Mouse (Mus musculus) embryonic facial prominence, embryonic 10.5 days (tissue): ENCODE data around the gene Ifitm2. TPM values are rescaled to one million over a fixed set of nuclear protein-coding genes. Genes with fewer than 3 reads are reported as not detected.
A peak's percentile ranks its signal among the peaks of the same experiment; 100 is the strongest.

Experiments used
- DNase-seq: peaks from one replicate; pipeline ENCODE4 v3.0.0-alpha.2; 2017; ENCODE audit warnings: low spot score
- H3K27ac ChIP-seq: fragments of 300-500 bp; sonication (generic); replicated peaks from 2 replicates; pipeline ENCODE4 v1.5.1; 2016; ENCODE audit warnings: mild to moderate bottlenecking
- H3K27me3 ChIP-seq: fragments of 300-500 bp; sonication (generic); replicated peaks from 2 replicates; pipeline ENCODE4 v1.6.1; 2016; ENCODE audit warnings: low read depth, mild to moderate bottlenecking; ENCODE audit not compliant: poor library complexity, severe bottlenecking
- H3K36me3 ChIP-seq: fragments of 300-500 bp; sonication (generic); replicated peaks from 2 replicates; pipeline ENCODE4 v1.6.1; 2016; ENCODE audit warnings: mild to moderate bottlenecking, moderate library complexity
- H3K4me1 ChIP-seq: fragments of 300-500 bp; sonication (generic); 2 replicates; pipeline ENCODE4 v1.6.1; 2016
- H3K4me3 ChIP-seq: fragments of 300-500 bp; sonication (generic); 2 replicates; pipeline ENCODE4 v1.5.1; 2016; ENCODE audit warnings: mild to moderate bottlenecking, moderate library complexity
- H3K9me3 ChIP-seq: fragments of 300-500 bp; sonication (generic); 2 replicates; pipeline ENCODE4 v1.6.1; 2016; ENCODE audit warnings: mild to moderate bottlenecking
- WGBS: fragments of 180-500 bp; shearing (Covaris S2); methylation state at CpG from one replicate; pipeline ENCODE4 v1.1.7; 2016; 5-methylcytosine and 5-hydroxymethylcytosine counted together
- polyA plus RNA-seq: library from polyadenylated mRNA; unstranded; fragments of >200 nt; fragmentation: Nextera tagmentation; extraction: Ambion mirVana; gene quantifications from 2 replicates; pipeline ENCODE4 v1.2.1, GENCODE M21; 2016

Ifitm2 gene
- polyA plus RNA-seq, 1 experiment from 2014 or later = 668 TPM

GRCm38 (mm10) chr7:140927181-140927580 is 28.6 kb downstream of the Ifitm2 start:
- H3K4me1 ChIP-seq = peaks cover 13% of the 10 kb centered on the region
- H3K9me3 ChIP-seq = no peaks in the 10 kb centered on the region
- H3K4me3 ChIP-seq = no peak overlapping the region
- no peak for DNase-seq
- no peak overlapping the region for H3K27ac ChIP-seq
- WGBS = 84% methylated on average over 6 of the region's 6 CpGs
- H3K36me3 ChIP-seq = no peaks in the 10 kb centered on the region
- peaks cover 45% of the 10 kb centered on the region for H3K27me3 ChIP-seq

- Histone ChIP-seq H3K27ac (no peak overlapping the region), H3K36me3 (no peaks in the 10 kb centered on the region), H3K4me3 (peak overlapping the region; percentile 55), H3K27me3 (peaks cover 84% of the 10 kb centered on the region), H3K4me1 (peaks cover 22% of the 10 kb centered on the region), H3K9me3 (no peaks in the 10 kb centered on the region)
- 23% methylated on average over 30 of the region's 30 CpGs for WGBS
- DNase-seq = no peak
These were observed 32.6 kb downstream of the Ifitm2 start for GRCm38 (mm10) chr7:140923070-140923775.

DNA sequence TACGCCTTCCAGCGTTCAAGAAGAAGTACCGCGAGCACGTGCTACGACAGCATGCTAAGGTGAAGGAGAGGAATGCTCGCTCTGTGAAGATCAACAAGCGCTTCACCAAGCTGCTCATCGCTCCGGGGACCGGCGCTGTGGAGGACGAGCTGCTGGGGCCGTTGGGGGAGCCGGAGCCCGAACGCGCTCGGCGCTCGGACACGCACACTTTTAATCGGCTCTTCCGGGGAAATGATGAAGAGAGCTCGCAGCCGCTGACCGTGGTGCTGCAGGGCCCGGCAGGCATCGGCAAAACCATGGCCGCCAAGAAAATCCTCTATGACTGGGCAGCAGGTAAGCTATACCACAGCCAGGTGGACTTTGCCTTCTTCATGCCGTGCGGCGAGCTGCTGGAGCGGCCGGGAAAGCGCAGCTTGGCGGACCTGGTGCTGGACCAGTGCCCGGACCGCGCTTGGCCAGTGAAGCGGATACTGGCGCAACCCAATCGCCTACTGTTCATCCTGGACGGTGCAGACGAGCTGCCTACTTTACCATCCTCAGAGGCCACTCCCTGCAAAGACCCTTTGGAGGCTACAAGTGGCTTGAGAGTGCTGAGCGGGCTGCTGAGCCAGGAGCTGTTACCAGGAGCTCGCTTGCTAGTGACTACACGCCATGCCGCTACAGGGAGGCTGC is 33.3 kb downstream of the Ifitm2 start:
- no peaks in the 10 kb centered on the region for H3K36me3 ChIP-seq
- WGBS = under 1% methylated on average over 49 of the region's 49 CpGs
- H3K4me3 ChIP-seq = peak overlapping the region; percentile 55
- peaks cover 90% of the 10 kb centered on the region for H3K27me3 ChIP-seq
- H3K27ac ChIP-seq = no peak overlapping the region
- H3K9me3 ChIP-seq = no peaks in the 10 kb centered on the region
- peak; percentile 65 for DNase-seq
- peaks cover 22% of the 10 kb centered on the region for H3K4me1 ChIP-seq

DNA sequence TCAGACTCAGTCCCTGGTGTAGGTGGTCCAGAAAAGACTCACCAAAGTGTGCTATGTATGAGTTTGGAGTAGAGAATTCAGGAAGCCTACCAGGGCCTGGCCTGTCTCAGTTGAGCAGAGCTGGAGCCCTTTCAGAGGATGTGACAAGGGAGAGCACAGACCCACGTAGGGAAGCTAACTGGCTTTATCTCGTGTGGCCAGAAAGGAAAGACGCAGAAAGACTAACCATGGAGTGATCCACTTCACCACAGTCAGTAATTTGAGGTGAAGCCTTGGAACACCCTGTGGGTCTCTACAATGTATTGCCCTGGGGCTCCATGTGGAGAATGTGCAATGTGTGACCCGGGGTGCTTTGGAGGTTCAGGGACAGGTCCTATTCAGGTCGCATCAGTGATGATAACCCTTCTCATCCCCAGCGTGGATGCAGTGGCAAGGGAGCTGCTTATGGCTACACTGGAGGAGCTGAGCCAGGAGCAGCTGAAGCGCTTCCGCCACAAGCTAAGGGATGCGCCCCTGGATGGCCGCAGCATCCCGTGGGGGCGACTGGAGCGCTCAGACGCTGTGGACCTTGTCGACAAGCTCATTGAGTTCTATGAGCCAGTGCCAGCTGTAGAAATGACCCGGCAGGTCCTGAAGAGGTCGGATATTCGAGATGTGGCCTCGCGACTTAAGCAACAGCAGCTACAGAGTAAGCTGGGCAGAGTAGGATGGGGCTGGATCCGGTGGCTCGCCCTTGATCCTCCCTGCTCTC is 34.4 kb downstream of the Ifitm2 start:
- WGBS = 29% methylated on average over 22 of the region's 22 CpGs

GRCm38 (mm10) chr7:140920418-140921029 is 35.3 kb downstream of the Ifitm2 start, which contains the start of gene Nlrp6:
TSS of gene Nlrp6 (plus strand) at chr7:140920902.
- WGBS = 76% methylated on average over 8 of the region's 8 CpGs
- Histone ChIP-seq H3K27ac (no peak within 1 kb of the TSS), H3K27me3 (peaks cover 83% of the 10 kb centered on the region), H3K9me3 (no peaks in the 10 kb centered on the region), H3K4me1 (peaks cover 22% of the 10 kb centered on the region), H3K36me3 (no peaks in the 10 kb centered on the region), H3K4me3 (peak within 1 kb of the TSS; percentile 55)
- DNase-seq = no peak

More for the DNA sequence above, 34.4 kb downstream of the Ifitm2 start:
- Histone ChIP-seq H3K4me3 (peak overlapping the region; percentile 55), H3K9me3 (no peaks in the 10 kb centered on the region), H3K27me3 (peaks cover 88% of the 10 kb centered on the region), H3K36me3 (no peaks in the 10 kb centered on the region), H3K27ac (no peak overlapping the region), H3K4me1 (peaks cover 22% of the 10 kb centered on the region)
- DNase-seq = no peak

DNA sequence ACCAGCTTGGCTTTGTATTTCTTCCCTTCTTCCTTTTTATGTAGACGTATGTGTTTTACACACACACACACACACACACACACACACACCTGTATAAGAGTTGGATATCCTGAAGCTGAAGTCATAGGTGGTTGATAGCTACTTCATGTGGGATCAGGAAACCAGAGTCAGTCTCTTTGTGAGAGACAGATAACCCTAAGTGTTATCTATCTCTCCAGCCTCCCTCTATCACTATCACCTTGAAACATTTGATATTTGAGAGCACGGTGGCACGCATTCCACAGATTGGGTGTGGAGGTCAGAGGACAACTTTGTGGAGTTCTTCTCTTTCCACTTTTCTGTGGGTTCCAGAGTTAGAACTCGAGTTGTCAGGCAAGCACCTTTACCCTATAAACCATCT is 35.9 kb downstream of the Ifitm2 start:
- WGBS = 71% methylated on average over 4 of the region's 4 CpGs
- H3K4me1 ChIP-seq = peaks cover 22% of the 10 kb centered on the region
- no peak overlapping the region for H3K4me3 ChIP-seq
- DNase-seq = no peak
- H3K9me3 ChIP-seq = no peaks in the 10 kb centered on the region
- H3K27ac ChIP-seq = no peak overlapping the region
- H3K36me3 ChIP-seq = no peaks in the 10 kb centered on the region
- H3K27me3 ChIP-seq = peaks cover 77% of the 10 kb centered on the region

- peaks cover 19% of the 10 kb centered on the region for H3K27me3 ChIP-seq
- DNase-seq = no peak
- WGBS = 82% methylated on average over 8 of the region's 8 CpGs
- H3K9me3 ChIP-seq = no peaks in the 10 kb centered on the region
- H3K36me3 ChIP-seq = no peaks in the 10 kb centered on the region
- H3K27ac ChIP-seq = no peak overlapping the region
- H3K4me3 ChIP-seq = no peak overlapping the region
- peaks cover 6% of the 10 kb centered on the region; the same call in 1 of the 2 replicates for H3K4me1 ChIP-seq
These were observed 41.6 kb downstream of the Ifitm2 start for GRCm38 (mm10) chr7:140914031-140914690.

DNA sequence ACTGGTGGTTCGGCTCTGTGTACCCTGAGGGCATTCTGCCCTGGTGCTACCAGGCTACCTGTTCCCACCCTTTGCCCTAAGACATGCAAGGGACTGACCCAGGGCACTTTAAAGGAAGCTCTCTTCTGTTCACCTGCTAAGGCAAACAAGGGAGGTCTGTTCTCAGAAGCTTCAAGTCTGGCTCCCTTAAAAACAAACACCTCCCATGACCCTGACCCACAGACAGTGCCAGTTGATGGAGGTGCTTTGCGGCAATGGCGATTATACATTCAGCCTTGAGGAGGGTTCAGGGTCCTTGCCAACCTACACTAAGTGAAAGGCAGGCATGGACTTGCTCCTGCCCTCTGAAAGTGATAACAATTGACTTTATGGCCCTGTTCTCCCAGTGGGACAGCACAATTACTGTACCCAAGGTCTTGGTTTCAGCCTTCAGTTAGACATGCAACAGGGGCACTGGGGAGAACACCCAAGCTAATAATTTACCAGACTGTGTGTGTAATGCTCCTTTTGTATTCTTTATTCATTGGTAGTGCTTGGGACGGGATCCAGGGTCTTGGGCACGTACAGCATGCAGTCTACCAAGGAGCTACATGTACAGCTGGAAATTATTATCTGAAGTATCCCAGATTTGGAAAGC is 42.8 kb downstream of the Ifitm2 start:
- no peaks in the 10 kb centered on the region for H3K36me3 ChIP-seq
- H3K4me1 ChIP-seq = peaks cover 17% of the 10 kb centered on the region
- WGBS = 66% methylated on average over 5 of the region's 5 CpGs
- no peak overlapping the region for H3K27ac ChIP-seq
- H3K4me3 ChIP-seq = no peak overlapping the region
- no peaks in the 10 kb centered on the region for H3K9me3 ChIP-seq
- DNase-seq = no peak
- H3K27me3 ChIP-seq = peaks cover 7% of the 10 kb centered on the region; the same call in 1 of the 2 replicates

DNA sequence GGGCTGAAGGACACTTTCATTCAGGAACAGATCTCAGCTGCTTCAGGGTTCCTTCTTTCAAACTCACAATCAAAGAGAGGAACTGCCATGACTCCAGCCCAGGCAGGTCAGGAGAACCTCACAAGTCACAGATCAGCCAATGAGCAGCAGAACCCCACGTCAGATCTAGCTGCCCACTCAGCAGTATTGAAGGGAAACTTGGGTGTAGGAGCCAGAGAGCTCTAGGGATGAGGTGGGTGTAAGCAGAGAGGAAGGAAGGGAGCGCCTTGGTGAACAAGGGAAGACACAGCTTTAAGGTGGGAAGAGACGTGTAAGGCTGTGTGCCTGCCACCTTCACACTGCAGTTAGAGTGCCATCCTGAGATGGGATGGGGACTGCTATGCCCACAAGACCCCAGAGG is 43.5 kb downstream of the Ifitm2 start:
- no peak overlapping the region for H3K27ac ChIP-seq
- H3K4me1 ChIP-seq = peaks cover 17% of the 10 kb centered on the region
- no peak for DNase-seq
- H3K36me3 ChIP-seq = no peaks in the 10 kb centered on the region
- WGBS = 64% methylated on average over 3 of the region's 3 CpGs
- H3K4me3 ChIP-seq = no peak overlapping the region
- no peaks in the 10 kb centered on the region for H3K9me3 ChIP-seq
- peaks cover 3% of the 10 kb centered on the region; the same call in 1 of the 2 replicates for H3K27me3 ChIP-seq

GRCm38 (mm10) chr7:140908634-140909107 is 47.1 kb downstream of the Ifitm2 start:
- peak; percentile 85 for DNase-seq
- no peaks in the 10 kb centered on the region for H3K9me3 ChIP-seq
- H3K36me3 ChIP-seq = no peaks in the 10 kb centered on the region
- peak overlapping the region; percentile 53 for H3K4me3 ChIP-seq
- 0 out of 2 replicates have a peak overlapping the region, but pooled peaks have one; percentile 25 for H3K27ac ChIP-seq
- peaks cover 17% of the 10 kb centered on the region for H3K4me1 ChIP-seq
- 2% methylated on average over 19 of the region's 19 CpGs for WGBS
- H3K27me3 ChIP-seq = no peaks in the 10 kb centered on the region; the same call in 1 of the 2 replicates

DNA sequence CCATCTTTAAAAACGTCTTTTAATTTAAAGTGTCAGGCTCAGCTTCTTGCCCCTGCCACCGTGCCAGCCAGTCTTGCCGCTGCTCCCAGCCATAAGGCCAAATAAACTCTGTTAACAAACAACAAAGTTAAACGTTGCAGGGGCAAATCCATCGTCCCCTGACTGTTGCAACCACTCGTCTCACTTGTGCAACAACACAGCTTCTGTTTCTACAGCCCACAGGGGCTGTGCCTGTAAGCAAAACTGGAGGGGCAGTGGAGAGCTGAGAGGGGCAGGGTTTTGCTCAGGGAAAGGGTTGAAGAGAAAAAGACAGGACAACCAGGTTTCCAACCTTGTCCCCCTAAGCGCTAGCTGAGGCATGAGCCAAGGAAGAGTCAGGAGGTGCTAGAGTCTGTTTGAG is 47.6 kb downstream of the Ifitm2 start:
- no peaks in the 10 kb centered on the region; the same call in 1 of the 2 replicates for H3K27me3 ChIP-seq
- no peaks in the 10 kb centered on the region for H3K36me3 ChIP-seq
- DNase-seq = no peak
- no peaks in the 10 kb centered on the region for H3K9me3 ChIP-seq
- H3K4me3 ChIP-seq = peak overlapping the region; percentile 53; the same call in 1 of the 2 replicates
- peaks cover 19% of the 10 kb centered on the region for H3K4me1 ChIP-seq
- WGBS = 48% methylated on average over 7 of the region's 7 CpGs
- H3K27ac ChIP-seq = no peak overlapping the region
